22 mouse cellular contexts compared by ENCODE assay signal in the genomic region with DNA sequence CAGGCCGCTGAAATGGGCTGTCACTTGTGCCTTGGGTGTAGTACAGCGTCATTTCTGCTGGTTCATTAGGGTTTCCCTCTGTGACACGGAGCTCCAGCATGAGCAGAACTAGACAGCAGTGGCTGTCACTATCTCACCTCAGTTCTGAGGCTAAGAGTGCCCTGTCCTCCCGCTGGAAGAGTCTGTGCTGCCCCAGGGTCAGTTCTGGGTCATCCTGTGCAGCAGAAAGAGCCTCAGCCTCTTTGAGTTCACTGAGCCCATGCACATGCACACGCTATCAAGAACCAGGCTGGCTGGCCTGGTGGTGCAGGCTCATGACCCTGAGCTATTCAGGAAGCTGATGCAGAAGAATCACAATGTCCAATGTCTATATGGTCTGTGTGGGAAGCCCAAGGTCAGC. TPM values are rescaled to one million over a fixed set of nuclear protein-coding genes. Genes with fewer than 3 reads are reported as not detected.
DNase-seq lines count a peak whose midpoint lies in the region; ATAC-seq and TF ChIP-seq lines count a peak whose summit lies in the region.
"Had no signal": no experiment of that assay in that cellular context is flagged by ENCODE, and none has a peak within 500 bp of the region (broad histone marks: within the 10 kb centered on the region; RNA-seq: fewer than 3 reads in every experiment).

No protein-coding gene starts in this region.

- no peaks in the 10 kb centered on the region for H3K36me3 ChIP-seq in heart, embryonic 11.5 days (ENCODE audit: control insufficient read depth, insufficient read depth, low read length)
- no peaks in the 10 kb centered on the region for H3K36me3 ChIP-seq in liver, embryonic 11.5 days (ENCODE audit: control insufficient read depth, insufficient read depth, low read length)
- no peaks in the 10 kb centered on the region for H3K36me3 ChIP-seq in intestine, postnatal 0 days (ENCODE audit: control insufficient read depth, insufficient read depth)
- H3K36me3 ChIP-seq in midbrain, embryonic 13.5 days, result no peaks in the 10 kb centered on the region; the same call in 1 of the 2 replicates
- H3K36me3 ChIP-seq: embryonic facial prominence, embryonic 12.5 days had no signal

- no peak overlapping the region for H3K4me3 ChIP-seq in heart, embryonic 11.5 days (ENCODE audit: low read depth, low read length)
- H3K4me3 ChIP-seq in liver, embryonic 11.5 days (ENCODE audit: low read depth, low read length), result no peak overlapping the region
- H3K4me3 ChIP-seq in intestine, postnatal 0 days (ENCODE audit: low read depth, low read length), result no peak overlapping the region
- no peak overlapping the region for H3K4me3 ChIP-seq in midbrain, embryonic 13.5 days (replicated peaks)
- H3K4me3 ChIP-seq: embryonic facial prominence, embryonic 12.5 days; erythroblast, embryonic 14.5 days; megakaryocyte, embryonic 14.5 days had no signal

- TF ChIP-seq CTCF in intestine, postnatal 0 days (IDR thresholded peaks at IDR 0.05; ENCODE audit: low read depth), result no peak

- no peaks in the 10 kb centered on the region for H3K27me3 ChIP-seq in heart, embryonic 11.5 days (ENCODE audit: control insufficient read depth, insufficient read depth, low read length)
- H3K27me3 ChIP-seq in liver, embryonic 11.5 days (replicated peaks; ENCODE audit: control insufficient read depth, insufficient read depth, low read length), result no peaks in the 10 kb centered on the region
- H3K27me3 ChIP-seq in intestine, postnatal 0 days (replicated peaks; ENCODE audit: control insufficient read depth, insufficient read depth, low read length), result no peaks in the 10 kb centered on the region
- no peaks in the 10 kb centered on the region for H3K27me3 ChIP-seq in midbrain, embryonic 13.5 days
- H3K27me3 ChIP-seq: embryonic facial prominence, embryonic 12.5 days had no signal

- no peaks in the 10 kb centered on the region for H3K9me3 ChIP-seq in heart, embryonic 11.5 days (replicated peaks; ENCODE audit: control insufficient read depth, low read length)
- no peaks in the 10 kb centered on the region for H3K9me3 ChIP-seq in liver, embryonic 11.5 days (ENCODE audit: control insufficient read depth, low read length)
- H3K9me3 ChIP-seq in intestine, postnatal 0 days (ENCODE audit: control insufficient read depth), result no peaks in the 10 kb centered on the region
- no peaks in the 10 kb centered on the region for H3K9me3 ChIP-seq in midbrain, embryonic 13.5 days
- H3K9me3 ChIP-seq: embryonic facial prominence, embryonic 12.5 days; megakaryocyte, embryonic 14.5 days had no signal

- H3K4me2 ChIP-seq in heart, embryonic 11.5 days, result peak overlapping the region; percentile 22; the same call in 1 of the 2 replicates
- peak overlapping the region; percentile 13; the same call in 1 of the 2 replicates for H3K4me2 ChIP-seq in liver, embryonic 11.5 days
- no peak overlapping the region for H3K4me2 ChIP-seq in intestine, postnatal 0 days (replicated peaks; ENCODE audit: low read depth)
- no peak overlapping the region for H3K4me2 ChIP-seq in midbrain, embryonic 13.5 days (replicated peaks)
- H3K4me2 ChIP-seq: embryonic facial prominence, embryonic 12.5 days had no signal

- no peak for DNase-seq in heart, postnatal 4 days
- DNase-seq in liver, embryonic 11.5 days (ENCODE audit: low spot score), result no peak
- no peak for DNase-seq in liver
- DNase-seq in gastrocnemius, postnatal 10 days, result no peak
- DNase-seq: adrenal gland, postnatal 14 days; cerebellum, adult 9-11 months; gastrocnemius, postnatal 25 days; kidney, adult 8-10 months; lung, postnatal 10 days; right cerebral cortex, adult 18-20 months; thymus, postnatal 36 days had no signal

- peak; percentile 50 for ATAC-seq in heart, embryonic 11.5 days (replicated peaks; ENCODE audit: insufficient number of reproducible peaks, low FRiP score, low TSS enrichment)
- peak; percentile 37 for ATAC-seq in liver, embryonic 11.5 days (replicated peaks; ENCODE audit: low FRiP score)
- ATAC-seq in intestine, postnatal 0 days, result peak; percentile 17; the same call in 1 of the 2 replicates
- peak; percentile 21 for ATAC-seq in megakaryocyte progenitor cell, adult 5-6 weeks (replicated peaks; ENCODE audit: poor library complexity)
- ATAC-seq in midbrain, embryonic 13.5 days, result no peak
- ATAC-seq: activated CD4-positive, CD25-positive, alpha-beta regulatory T cell, adult 4 months; CD4-positive, CD25-positive, alpha-beta regulatory T cell, adult 4 months; forebrain, embryonic 14.5 days; hindbrain, embryonic 16.5 days had no signal

- H3K4me1 ChIP-seq in heart, embryonic 11.5 days (ENCODE audit: control insufficient read depth, insufficient read depth, low read length), result peaks cover 17% of the 10 kb centered on the region
- H3K4me1 ChIP-seq in liver, embryonic 11.5 days (replicated peaks; ENCODE audit: control insufficient read depth, insufficient read depth, low read length), result peaks cover 19% of the 10 kb centered on the region
- no peaks in the 10 kb centered on the region for H3K4me1 ChIP-seq in intestine, postnatal 0 days (replicated peaks; ENCODE audit: control insufficient read depth, insufficient read depth, low read length)
- H3K4me1 ChIP-seq in midbrain, embryonic 13.5 days (replicated peaks), result no peaks in the 10 kb centered on the region

- H3K9ac ChIP-seq in heart, embryonic 11.5 days (ENCODE audit: low read depth, low read length), result peak overlapping the region; percentile 43; the same call in 1 of the 2 replicates
- H3K9ac ChIP-seq in liver, embryonic 11.5 days (ENCODE audit: low read depth, low read length), result peak overlapping the region; percentile 34; the same call in 1 of the 2 replicates
- no peak overlapping the region for H3K9ac ChIP-seq in intestine, postnatal 0 days (ENCODE audit: low read depth, low read length)
- no peak overlapping the region for H3K9ac ChIP-seq in midbrain, embryonic 13.5 days (replicated peaks)
- H3K9ac ChIP-seq: embryonic facial prominence, embryonic 12.5 days had no signal

- peak overlapping the region; percentile 72 for H3K27ac ChIP-seq in heart, embryonic 11.5 days (ENCODE audit: low read depth, low read length)
- H3K27ac ChIP-seq in liver, embryonic 11.5 days (ENCODE audit: low read depth, low read length), result peak overlapping the region; percentile 70
- H3K27ac ChIP-seq in intestine, postnatal 0 days (ENCODE audit: low read depth, low read length), result no peak overlapping the region
- H3K27ac ChIP-seq in midbrain, embryonic 13.5 days, result no peak overlapping the region
- H3K27ac ChIP-seq: embryonic facial prominence, embryonic 12.5 days had no signal

- WGBS in heart, embryonic 11.5 days (ENCODE audit: insufficient replicate concordance), result 16% methylated on average over 5 of the region's 5 CpGs
- WGBS in liver, embryonic 11.5 days, result 23% methylated on average over 5 of the region's 5 CpGs
- 23% methylated on average over 5 of the region's 5 CpGs for WGBS in intestine, postnatal 0 days
- 78% methylated on average over 5 of the region's 5 CpGs for WGBS in midbrain, embryonic 13.5 days

RNA-seq across cellular contexts. Expression of gene Cage1, which starts 37.5 kb away (rescaled TPM):
- polyA plus RNA-seq in heart, embryonic 11.5 days (2014; fragmentation: Nextera tagmentation; extraction: Ambion mirVana), result 0.94 and 1.2 TPM in 2 replicates
- 1 to 10 TPM; 1.9 to 2.2 TPM for total RNA-seq in heart, postnatal 4 days (2021)
- 0.96 and 0.97 TPM in 2 replicates for polyA plus RNA-seq in liver, embryonic 11.5 days (2014; fragmentation: Nextera tagmentation; extraction: Ambion mirVana)
- polyA plus RNA-seq in intestine, postnatal 0 days (2015; fragmentation: Nextera tagmentation; extraction: Ambion mirVana), result 0.63 and 0.71 TPM in 2 replicates
- 0.44 and 1.1 TPM in 2 replicates for total RNA-seq in megakaryocyte progenitor cell, adult 5-6 weeks (2015)
- 1.5 and 1.8 TPM in 2 replicates for total RNA-seq in megakaryocyte progenitor cell, adult 5-6 weeks (2017)
- total RNA-seq in gastrocnemius, postnatal 10 days (2021), result 1 to 10 TPM in 1 of 2 experiments, under 1 TPM in 1; 0.92 to 1.4 TPM
- 2.6 and 2.9 TPM in 2 replicates for polyA plus RNA-seq in midbrain, embryonic 13.5 days (2015; fragmentation: Nextera tagmentation; extraction: Ambion mirVana)

RNA-seq across cellular contexts. Expression of gene Riok1, which starts 37.6 kb away (rescaled TPM):
- 33.2 and 36.1 TPM in 2 replicates for polyA plus RNA-seq in heart, embryonic 11.5 days (2014; fragmentation: Nextera tagmentation; extraction: Ambion mirVana)
- total RNA-seq in heart, postnatal 4 days (2021), result 10 to 100 TPM; 20.7 to 20.8 TPM
- 48.2 and 48.7 TPM in 2 replicates for polyA plus RNA-seq in liver, embryonic 11.5 days (2014; fragmentation: Nextera tagmentation; extraction: Ambion mirVana)
- 15.7 and 20.6 TPM in 2 replicates for polyA plus RNA-seq in intestine, postnatal 0 days (2015; fragmentation: Nextera tagmentation; extraction: Ambion mirVana)
- 52.8 and 69.9 TPM in 2 replicates for total RNA-seq in megakaryocyte progenitor cell, adult 5-6 weeks (2015)
- 91.1 and 120 TPM in 2 replicates for total RNA-seq in megakaryocyte progenitor cell, adult 5-6 weeks (2017)
- 10 to 100 TPM; 11.2 to 14.6 TPM for total RNA-seq in gastrocnemius, postnatal 10 days (2021)
- 59.5 and 67.5 TPM in 2 replicates for polyA plus RNA-seq in midbrain, embryonic 13.5 days (2015; fragmentation: Nextera tagmentation; extraction: Ambion mirVana)

Comparison
In these comparisons a context has a peak if more than half of its experiments do, and no peak if none do; other contexts are left out.
1. H3K27ac ChIP-seq: peak in heart, embryonic 11.5 days (single experiment) and liver, embryonic 11.5 days (single experiment); none in intestine, postnatal 0 days (single experiment) and midbrain, embryonic 13.5 days (single experiment).
2. H3K4me2 ChIP-seq: peak in heart, embryonic 11.5 days (single experiment) and liver, embryonic 11.5 days (single experiment); none in intestine, postnatal 0 days (single experiment) and midbrain, embryonic 13.5 days (single experiment).
3. H3K9ac ChIP-seq: peak in heart, embryonic 11.5 days (single experiment) and liver, embryonic 11.5 days (single experiment); none in intestine, postnatal 0 days (single experiment) and midbrain, embryonic 13.5 days (single experiment).